Mouse (Mus musculus) cortical plate, adult 2 months (tissue): ENCODE data around the gene Mab21l1.

Experiments used
- CTCF ChIP-seq: fragments of 200-500 bp; IDR thresholded peaks from 2 replicates; pipeline ENCODE4 v1.5.1; 2011; ENCODE audit warnings: mild to moderate bottlenecking, control low read depth, low read length; ENCODE audit not compliant: insufficient read depth; ENCODE audit errors: extremely low read depth
- POLR2A ChIP-seq: fragments of 200-500 bp; IDR thresholded peaks from 2 replicates; pipeline ENCODE4 v1.6.1; 2011; ENCODE audit warnings: mild to moderate bottlenecking, low read length, control low read depth; ENCODE audit not compliant: insufficient read depth; ENCODE audit errors: extremely low read depth

- no peak for TF ChIP-seq POLR2A
- no peak for TF ChIP-seq CTCF
These were observed 3.1 kb downstream of the Mab21l1 start for GRCm38 (mm10) chr3:55785266-55785980.
